Mouse (Mus musculus): ENCODE measurements around the gene Itga3. TPM values are rescaled to one million over a fixed set of nuclear protein-coding genes. Genes with fewer than 3 reads are reported as not detected.
"Not testable (repeated sequence)": the region's sequence is repeated elsewhere in the genome, so short reads cannot be mapped to it uniquely, and the experiment has no call there.

The Itga3 gene
- polyA plus RNA-seq, 1 experiment from 2014 or later, result 10.2 TPM

DNA sequence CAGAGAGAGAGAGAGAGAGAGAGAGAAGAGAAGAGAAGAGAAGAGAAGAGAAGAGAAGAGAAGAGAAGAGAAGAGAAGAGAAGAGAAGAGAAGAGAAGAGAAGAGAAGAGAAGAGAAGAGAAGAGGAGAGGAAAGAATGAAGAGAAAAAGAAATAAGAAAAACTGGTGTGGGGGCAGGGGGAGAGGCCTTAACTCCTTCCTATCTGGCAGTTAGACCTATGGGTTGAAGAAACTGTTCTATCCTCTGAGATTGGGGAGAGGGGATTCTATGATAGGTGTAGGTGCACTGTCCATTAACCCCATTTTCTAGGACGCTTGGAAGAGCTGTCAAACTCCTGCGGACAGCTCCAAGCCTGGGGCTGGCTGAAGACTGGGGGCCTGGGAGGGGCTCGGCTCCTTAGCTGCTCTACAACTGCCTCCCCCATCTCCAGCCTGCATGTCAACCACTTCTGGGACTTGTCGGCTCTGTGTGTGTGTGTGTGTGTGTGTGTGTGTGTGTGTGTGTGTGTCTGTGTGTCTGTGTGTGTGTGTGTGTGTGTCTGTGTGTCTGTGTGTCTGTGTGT, 65.7 kb downstream of the Itga3 start:
- Histone ChIP-seq H3K4me1 (peaks cover 82% of the 10 kb centered on the region), H3K4me2 (peak overlapping the region; percentile 93), H3K27ac (replicated peaks) (peak overlapping the region; percentile 93), H3K9ac (peak overlapping the region; percentile 93), H3K4me3 (peak overlapping the region; percentile 77), H3K36me3 (peaks cover 15% of the 10 kb centered on the region)
- ATAC-seq (ENCODE audit: extremely low read depth, insufficient number of reproducible peaks, low FRiP score, low TSS enrichment); H3K9me3 ChIP-seq; H3K27me3 ChIP-seq (replicated peaks): not testable (repeated sequence)
- 23% methylated on average over 4 of the region's 4 CpGs for WGBS

DNA sequence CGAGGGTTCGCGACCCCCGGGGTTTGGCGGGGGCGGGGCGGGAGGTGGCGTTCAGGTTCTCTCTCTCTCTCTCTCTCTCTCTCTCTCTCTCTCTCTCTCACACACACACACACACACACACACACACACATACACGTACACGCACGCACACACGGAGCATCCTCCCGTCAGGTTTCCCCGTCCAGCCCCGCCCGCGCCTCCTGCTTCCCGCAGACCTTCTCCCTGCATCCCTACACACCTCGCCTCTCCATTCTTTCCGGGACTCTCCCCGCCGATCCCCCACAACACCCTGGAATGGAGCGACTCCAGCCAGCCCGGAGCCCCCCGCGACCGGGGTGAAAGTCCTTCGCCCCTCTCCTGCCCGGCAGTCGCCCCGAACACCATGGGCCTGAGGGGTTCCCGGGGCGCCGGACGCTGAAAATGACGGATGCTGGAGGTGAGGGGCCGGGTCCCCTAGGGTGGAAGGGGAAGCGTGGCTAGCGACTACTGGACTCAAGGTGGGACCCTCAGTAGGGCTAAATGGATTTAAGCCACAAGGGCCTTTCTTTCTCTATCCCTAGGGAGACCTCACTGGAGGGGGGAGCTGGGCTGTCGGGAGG, 66.4 kb downstream of the Itga3 start:
- H3K9ac ChIP-seq, result peak overlapping the region; percentile 93
- peak overlapping the region; percentile 93 for H3K4me2 ChIP-seq
- H3K27ac ChIP-seq (replicated peaks), result peak overlapping the region; percentile 93
- peak overlapping the region; percentile 77 for H3K4me3 ChIP-seq
- WGBS, result under 1% methylated on average over 36 of the region's 40 CpGs
- peak; percentile 32; the same call in 1 of the 2 replicates for ATAC-seq (ENCODE audit: extremely low read depth, insufficient number of reproducible peaks, low FRiP score, low TSS enrichment)
- peaks cover 82% of the 10 kb centered on the region for H3K4me1 ChIP-seq
- peaks cover 17% of the 10 kb centered on the region for H3K36me3 ChIP-seq
- no peaks in the 10 kb centered on the region for H3K9me3 ChIP-seq
- H3K27me3 ChIP-seq (replicated peaks), result no peaks in the 10 kb centered on the region

DNA sequence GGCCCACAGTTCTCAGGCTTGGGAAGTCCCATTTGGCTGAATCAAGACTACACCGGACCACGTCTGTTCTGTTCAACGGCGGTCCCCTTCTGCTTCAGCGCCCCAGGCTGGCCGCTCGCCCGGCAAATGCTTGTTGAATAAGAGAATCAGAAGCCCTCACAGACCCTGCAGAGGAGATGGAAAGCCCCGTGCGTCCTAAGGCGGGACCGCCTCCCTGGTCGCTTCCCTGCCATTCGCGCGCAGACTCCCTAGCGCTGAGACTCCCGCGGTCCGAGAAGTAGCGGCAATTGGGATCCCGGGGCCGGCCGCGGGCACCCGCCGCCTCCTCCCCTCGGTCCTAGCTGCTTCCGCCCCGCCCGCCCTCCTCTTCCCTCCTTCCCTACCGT, 67.0 kb downstream of the Itga3 start, which contains the start of gene Samd14:
Samd14 (plus strand) TSS at position 251 of the 386 bp plus-strand sequence.
- WGBS, result under 1% methylated on average over 30 of the region's 32 CpGs
- peaks cover 78% of the 10 kb centered on the region for H3K4me1 ChIP-seq

DNA sequence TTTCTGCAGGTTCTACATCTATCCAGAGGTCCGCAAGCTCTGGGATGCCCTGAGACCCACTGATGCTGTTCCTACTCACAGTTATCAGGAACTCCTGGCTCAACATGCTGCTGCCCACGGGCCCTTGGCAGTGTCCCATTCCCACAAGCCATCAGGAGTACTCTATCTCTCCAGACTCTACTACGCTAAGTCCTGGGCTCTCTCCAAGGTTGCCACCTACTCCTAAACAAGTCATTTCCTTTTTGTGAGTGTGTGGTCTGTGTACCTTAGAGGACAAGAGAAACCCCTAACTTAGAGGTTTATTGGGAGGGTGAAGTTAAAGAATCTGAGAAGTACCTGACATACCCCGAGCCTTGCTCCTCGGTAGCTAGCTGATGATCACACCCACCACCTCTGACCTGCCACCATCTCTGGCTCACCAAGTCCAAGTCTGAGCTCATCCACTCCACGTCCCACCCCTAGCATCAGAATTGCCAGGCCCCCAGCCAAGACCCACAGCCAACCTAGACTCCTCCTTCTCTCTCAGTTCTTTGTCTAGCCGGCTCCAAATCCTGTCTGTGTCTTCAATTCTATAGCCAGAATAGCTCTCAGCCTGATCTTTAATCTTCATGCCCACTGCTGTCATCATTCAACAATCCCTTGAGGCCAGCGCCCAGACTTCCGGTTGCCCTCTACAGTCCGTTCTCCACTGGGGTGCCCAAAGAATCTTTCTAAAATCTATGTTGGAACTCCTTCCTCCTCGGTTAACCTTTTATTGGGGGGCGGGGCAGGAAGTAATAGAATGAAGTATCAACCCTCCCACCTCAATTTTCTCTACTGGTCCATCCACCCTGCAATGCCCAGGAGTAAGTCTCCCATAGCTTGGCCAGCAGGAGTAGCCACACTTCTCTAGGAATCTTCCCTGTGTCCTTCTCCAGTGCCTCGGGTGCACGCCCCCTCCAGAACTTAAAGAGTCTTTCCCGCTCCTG, 67.7 kb downstream of the Itga3 start:
- Histone ChIP-seq H3K36me3 (peaks cover 18% of the 10 kb centered on the region), H3K9ac (peak overlapping the region; percentile 93), H3K4me1 (peaks cover 79% of the 10 kb centered on the region), H3K27me3 (replicated peaks) (no peaks in the 10 kb centered on the region), H3K9me3 (no peaks in the 10 kb centered on the region), H3K27ac (replicated peaks) (peak overlapping the region; percentile 93), H3K4me2 (peak overlapping the region; percentile 93), H3K4me3 (peak overlapping the region; percentile 77)
- WGBS, result 28% methylated on average over 15 of the region's 15 CpGs
- no peak for ATAC-seq (ENCODE audit: extremely low read depth, insufficient number of reproducible peaks, low FRiP score, low TSS enrichment)

More for the DNA sequence above, 67.0 kb downstream of the Itga3 start, which contains the start of gene Samd14:
- Histone ChIP-seq H3K27me3 (replicated peaks) (no peaks in the 10 kb centered on the region), H3K27ac (replicated peaks) (peak within 1 kb of the TSS; percentile 93), H3K9me3 (no peaks in the 10 kb centered on the region), H3K4me3 (peak within 1 kb of the TSS; percentile 77), H3K4me2 (peak within 1 kb of the TSS; percentile 93), H3K9ac (peak within 1 kb of the TSS; percentile 93), H3K36me3 (peaks cover 18% of the 10 kb centered on the region)
- ATAC-seq (ENCODE audit: extremely low read depth, insufficient number of reproducible peaks, low FRiP score, low TSS enrichment), result peak; percentile 48; the same call in 1 of the 2 replicates

DNA sequence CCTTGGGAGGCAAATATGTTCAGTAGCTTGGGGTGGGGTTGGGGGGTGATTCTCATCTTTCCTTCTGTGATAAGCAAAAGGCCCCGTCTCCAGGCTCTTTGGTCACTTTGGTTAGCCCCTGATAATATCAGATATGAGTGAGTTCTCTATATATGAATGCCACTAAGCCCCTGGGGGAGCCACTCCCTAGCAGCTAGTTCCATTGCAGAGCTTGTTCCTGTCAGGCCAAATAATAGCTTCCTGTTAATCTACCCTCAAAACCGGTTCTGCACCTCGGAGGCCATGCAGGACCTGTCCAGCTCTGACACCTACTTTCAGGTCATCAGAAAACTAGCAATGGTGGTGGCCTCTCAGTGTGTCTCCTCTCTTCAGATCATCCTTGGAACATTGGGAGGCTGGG, 69.2 kb downstream of the Itga3 start:
- Histone ChIP-seq H3K9ac (peak overlapping the region; percentile 84), H3K9me3 (no peaks in the 10 kb centered on the region), H3K4me1 (peaks cover 78% of the 10 kb centered on the region), H3K27me3 (replicated peaks) (no peaks in the 10 kb centered on the region), H3K4me3 (no peak overlapping the region), H3K4me2 (peak overlapping the region; percentile 93), H3K27ac (replicated peaks) (peak overlapping the region; percentile 64; the same call in 1 of the 2 replicates), H3K36me3 (peaks cover 33% of the 10 kb centered on the region)
- ATAC-seq (ENCODE audit: extremely low read depth, insufficient number of reproducible peaks, low FRiP score, low TSS enrichment), result no peak
- 56% methylated on average over 3 of the region's 3 CpGs for WGBS

DNA sequence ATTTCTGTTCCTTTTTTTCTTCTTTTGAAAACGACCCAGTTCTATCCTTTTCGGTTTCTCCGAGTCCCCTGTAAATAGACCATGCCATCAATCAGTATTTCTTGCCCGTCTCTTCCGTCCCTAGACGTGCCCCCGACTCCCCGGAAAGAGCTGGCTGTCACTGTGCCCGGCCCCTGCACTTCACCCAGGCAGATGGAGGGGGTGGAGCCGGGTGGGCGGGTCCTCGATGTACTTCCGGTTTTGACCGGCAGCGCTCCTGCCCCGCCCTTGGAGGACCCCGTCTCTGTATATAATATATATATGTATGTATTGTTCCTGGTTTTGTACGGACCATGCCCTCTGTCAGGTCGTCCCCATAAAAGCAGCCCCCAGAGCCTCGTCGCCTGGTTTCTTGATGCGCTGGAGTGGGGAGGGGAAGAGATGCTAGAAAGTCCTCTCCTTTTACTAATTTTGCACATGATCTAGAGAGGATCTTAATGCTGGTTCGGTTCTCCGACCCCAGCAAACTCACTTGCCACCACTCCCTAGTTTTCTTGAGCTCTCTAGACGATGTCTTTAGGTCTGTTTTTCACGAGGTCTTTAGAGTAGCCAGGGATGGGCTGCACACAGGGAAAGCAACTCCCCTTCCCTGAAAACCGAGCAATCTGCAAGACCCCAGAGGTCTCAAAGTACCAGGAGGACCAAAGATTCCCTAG, 69.9 kb downstream of the Itga3 start:
- Histone ChIP-seq H3K4me1 (peaks cover 70% of the 10 kb centered on the region), H3K9me3 (no peaks in the 10 kb centered on the region), H3K36me3 (peaks cover 40% of the 10 kb centered on the region), H3K9ac (peak overlapping the region; percentile 84), H3K27me3 (replicated peaks) (no peaks in the 10 kb centered on the region), H3K4me2 (peak overlapping the region; percentile 80), H3K4me3 (peak overlapping the region; percentile 54), H3K27ac (replicated peaks) (peak overlapping the region; percentile 64)
- 0 out of 2 replicates have a peak, but pooled peaks have one; percentile 26 for ATAC-seq (ENCODE audit: extremely low read depth, insufficient number of reproducible peaks, low FRiP score, low TSS enrichment)
- 2% methylated on average over 27 of the region's 27 CpGs for WGBS

DNA sequence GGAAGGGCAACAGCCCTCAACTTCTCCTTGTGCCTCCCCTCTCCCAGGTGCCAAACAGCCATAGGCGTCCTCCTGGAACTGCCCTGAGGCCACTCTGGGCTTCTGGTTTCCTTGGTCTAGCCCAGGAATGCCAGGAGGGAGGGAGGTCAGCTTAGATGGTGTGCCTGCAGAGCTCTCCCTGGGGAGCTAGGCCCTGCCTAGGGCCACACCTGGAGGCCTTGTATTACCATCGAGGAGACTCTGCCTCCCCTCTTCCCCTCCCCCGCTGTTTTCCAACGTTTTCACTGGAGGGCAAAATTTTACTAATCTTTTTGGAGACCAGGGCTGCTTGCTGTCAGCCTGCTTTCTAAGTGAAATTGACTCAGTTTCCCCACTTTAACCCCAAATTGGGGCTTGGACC, 70.6 kb downstream of the Itga3 start:
- H3K9ac ChIP-seq, result peak overlapping the region; percentile 84
- peak overlapping the region; percentile 64 for H3K27ac ChIP-seq (replicated peaks)
- H3K4me3 ChIP-seq, result peak overlapping the region; percentile 54
- H3K4me1 ChIP-seq, result peaks cover 69% of the 10 kb centered on the region
- ATAC-seq (ENCODE audit: extremely low read depth, insufficient number of reproducible peaks, low FRiP score, low TSS enrichment), result no peak
- 36% methylated on average over 4 of the region's 4 CpGs for WGBS
- H3K27me3 ChIP-seq (replicated peaks), result no peaks in the 10 kb centered on the region
- no peaks in the 10 kb centered on the region for H3K9me3 ChIP-seq
- H3K36me3 ChIP-seq, result peaks cover 45% of the 10 kb centered on the region
- peak overlapping the region; percentile 80 for H3K4me2 ChIP-seq

DNA sequence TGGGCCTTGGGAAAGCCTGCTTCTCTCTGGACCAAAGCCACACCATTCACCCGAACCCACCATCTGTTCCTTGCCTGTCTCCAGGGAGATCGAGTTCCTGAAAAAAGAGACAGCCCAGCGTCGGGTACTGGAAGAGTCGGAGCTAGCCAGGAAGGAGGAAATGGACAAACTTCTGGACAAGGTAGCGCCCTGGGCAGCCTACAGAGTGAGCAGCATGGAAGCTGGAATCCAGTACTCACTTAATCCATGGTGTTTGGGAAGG, 71.7 kb downstream of the Itga3 start:
- Histone ChIP-seq H3K9me3 (no peaks in the 10 kb centered on the region), H3K9ac (peak overlapping the region; percentile 34; the same call in 1 of the 2 replicates), H3K4me3 (no peak overlapping the region), H3K36me3 (peaks cover 57% of the 10 kb centered on the region), H3K4me1 (peaks cover 73% of the 10 kb centered on the region), H3K27ac (replicated peaks) (0 out of 2 replicates have a peak overlapping the region, but pooled peaks have one; percentile 64), H3K27me3 (replicated peaks) (no peaks in the 10 kb centered on the region), H3K4me2 (no peak overlapping the region)
- 64% methylated on average over 6 of the region's 6 CpGs for WGBS
- no peak for ATAC-seq (ENCODE audit: extremely low read depth, insufficient number of reproducible peaks, low FRiP score, low TSS enrichment)

DNA sequence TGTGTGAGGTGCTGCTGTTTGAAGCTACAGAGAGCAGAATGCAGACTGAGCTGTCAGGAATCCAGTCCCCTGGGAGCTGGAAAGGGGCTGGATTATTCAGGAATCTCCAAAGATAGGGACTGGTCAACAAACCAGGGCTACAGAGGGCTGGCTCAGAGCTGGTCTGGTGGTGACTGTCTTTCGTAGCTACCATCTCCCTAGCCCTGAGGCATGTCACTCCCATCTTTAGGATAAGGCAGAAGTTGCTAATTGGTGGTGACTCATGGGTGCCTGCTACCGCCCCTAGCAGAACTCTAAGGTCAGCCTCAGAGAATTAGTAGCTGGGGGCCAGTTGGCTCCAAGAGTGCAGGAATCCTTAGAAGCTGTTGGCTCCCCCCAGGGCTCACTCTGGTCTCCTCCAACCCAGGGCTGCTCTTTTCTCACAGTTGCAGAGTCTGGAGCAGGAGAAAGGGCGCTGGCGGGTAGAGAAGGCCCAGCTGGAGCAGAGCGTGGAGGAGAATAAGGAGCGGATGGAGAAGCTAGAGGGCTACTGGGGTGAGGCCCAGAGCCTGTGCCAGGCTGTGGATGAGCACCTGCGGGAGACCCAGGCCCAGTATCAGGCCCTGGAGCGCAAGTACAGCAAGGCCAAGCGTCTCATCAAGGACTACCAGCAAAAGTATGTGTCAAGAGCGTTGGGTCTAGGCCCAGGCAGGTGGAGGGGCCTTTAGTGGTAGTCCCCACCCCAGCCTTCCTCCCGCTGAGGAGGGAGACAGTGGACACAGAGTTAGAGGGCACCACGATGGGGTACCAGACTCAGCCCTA, 72.3 kb downstream of the Itga3 start:
- Histone ChIP-seq H3K36me3 (peaks cover 62% of the 10 kb centered on the region), H3K4me3 (no peak overlapping the region), H3K4me1 (peaks cover 73% of the 10 kb centered on the region), H3K9me3 (no peaks in the 10 kb centered on the region), H3K27ac (replicated peaks) (peak overlapping the region; percentile 64), H3K9ac (peak overlapping the region; percentile 34), H3K27me3 (replicated peaks) (no peaks in the 10 kb centered on the region), H3K4me2 (no peak overlapping the region)
- WGBS, result 71% methylated on average over 12 of the region's 12 CpGs
- no peak for ATAC-seq (ENCODE audit: extremely low read depth, insufficient number of reproducible peaks, low FRiP score, low TSS enrichment)

DNA sequence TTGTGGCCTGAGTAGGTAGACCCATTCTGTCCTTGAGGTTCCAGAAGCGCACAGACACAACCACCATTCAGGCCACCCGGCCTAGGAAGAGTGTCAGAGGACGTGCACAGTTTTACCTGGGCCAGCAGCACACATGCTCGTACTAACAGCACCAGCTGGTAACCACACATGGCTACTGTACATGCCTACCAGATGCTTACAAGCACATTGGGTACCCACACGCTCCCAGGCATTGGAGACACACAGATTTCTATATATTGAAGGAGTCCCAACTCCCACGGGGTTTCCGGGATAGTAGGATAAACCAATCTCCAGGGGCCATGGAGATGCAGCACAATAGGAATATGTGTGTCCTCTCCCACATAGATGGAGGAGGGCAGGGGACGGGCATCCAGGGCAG, 73.9 kb downstream of the Itga3 start:
- peaks cover 63% of the 10 kb centered on the region for H3K4me1 ChIP-seq
- no peak overlapping the region for H3K4me3 ChIP-seq
- H3K4me2 ChIP-seq, result no peak overlapping the region
- ATAC-seq (ENCODE audit: extremely low read depth, insufficient number of reproducible peaks, low FRiP score, low TSS enrichment), result no peak
- H3K9me3 ChIP-seq, result no peaks in the 10 kb centered on the region
- no peak overlapping the region for H3K27ac ChIP-seq (replicated peaks)
- no peak overlapping the region for H3K9ac ChIP-seq
- peaks cover 78% of the 10 kb centered on the region for H3K36me3 ChIP-seq
- WGBS, result 90% methylated on average over 8 of the region's 8 CpGs
- H3K27me3 ChIP-seq (replicated peaks), result no peaks in the 10 kb centered on the region
